9 mouse cellular contexts compared by ENCODE assay signal in the genomic region with DNA sequence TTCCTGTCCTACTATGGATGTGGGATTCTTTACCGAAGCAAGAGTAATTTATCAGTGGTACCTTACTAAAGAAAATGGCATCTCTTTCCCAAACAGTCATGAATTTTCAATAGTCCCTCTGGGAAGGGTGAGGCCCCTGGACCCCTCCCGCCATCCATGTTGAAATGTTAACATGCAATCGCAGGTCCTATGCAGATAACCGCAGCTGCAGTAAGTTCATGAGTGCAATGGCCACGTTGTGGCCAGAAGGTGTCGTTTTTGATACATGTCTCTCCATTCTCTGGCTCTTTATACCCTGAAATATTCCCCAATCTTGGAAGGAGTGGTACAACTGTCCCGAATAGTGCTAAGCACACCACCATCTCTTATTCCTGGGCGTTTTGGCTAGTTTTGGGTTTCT. TPM values are rescaled to one million over a fixed set of nuclear protein-coding genes. Genes with fewer than 3 reads are reported as not detected.
DNase-seq lines count a peak whose midpoint lies in the region; ATAC-seq and TF ChIP-seq lines count a peak whose summit lies in the region.
"Had no signal": no experiment of that assay in that cellular context is flagged by ENCODE, and none has a peak within 500 bp of the region (broad histone marks: within the 10 kb centered on the region; RNA-seq: fewer than 3 reads in every experiment).

No protein-coding gene starts in this region.

- peak; percentile 23 for TF ChIP-seq CTCF in left cerebral cortex, adult 2 months (IDR thresholded peaks at IDR 0.05)

- H3K9me3 ChIP-seq in hindbrain, embryonic 16.5 days (ENCODE audit: control insufficient read depth, low read length): no peaks in the 10 kb centered on the region
- H3K9me3 ChIP-seq in midbrain, embryonic 12.5 days: no peaks in the 10 kb centered on the region

- no peaks in the 10 kb centered on the region for H3K27me3 ChIP-seq in hindbrain, embryonic 16.5 days (replicated peaks; ENCODE audit: control insufficient read depth, insufficient read depth, low read length)
- H3K27me3 ChIP-seq in midbrain, embryonic 12.5 days: no peaks in the 10 kb centered on the region

- ATAC-seq in hindbrain, embryonic 16.5 days: no peak
- no peak for ATAC-seq in midbrain, embryonic 12.5 days (ENCODE audit: low FRiP score, low read depth)

- peaks cover 11% of the 10 kb centered on the region for H3K36me3 ChIP-seq in hindbrain, embryonic 16.5 days (ENCODE audit: control insufficient read depth, insufficient read depth, low read length)
- H3K36me3 ChIP-seq in midbrain, embryonic 12.5 days: peaks cover 20% of the 10 kb centered on the region

- 60% methylated on average over 8 of the region's 8 CpGs for WGBS in hindbrain, embryonic 16.5 days
- WGBS in midbrain, embryonic 12.5 days: 60% methylated on average over 8 of the region's 8 CpGs

- peak overlapping the region; percentile 100 for H3K27ac ChIP-seq in left cerebral cortex, adult 2 months
- H3K27ac ChIP-seq in hindbrain, embryonic 16.5 days (ENCODE audit: low read depth, low read length): no peak overlapping the region
- no peak overlapping the region for H3K27ac ChIP-seq in midbrain, embryonic 12.5 days (replicated peaks)

- peaks cover 10% of the 10 kb centered on the region for H3K4me1 ChIP-seq in hindbrain, embryonic 16.5 days (ENCODE audit: control insufficient read depth, insufficient read depth, low read depth, low read length)
- H3K4me1 ChIP-seq in midbrain, embryonic 12.5 days: peaks cover 23% of the 10 kb centered on the region

- no peak overlapping the region; the same call in 1 of the 2 replicates for H3K9ac ChIP-seq in hindbrain, embryonic 16.5 days (ENCODE audit: low read depth, low read length)
- H3K9ac ChIP-seq in midbrain, embryonic 12.5 days (replicated peaks): peak overlapping the region; percentile 88; the same call in 1 of the 2 replicates

- peak overlapping the region; percentile 52 for H3K4me2 ChIP-seq in hindbrain, embryonic 16.5 days (ENCODE audit: low read length)
- peak overlapping the region; percentile 66 for H3K4me2 ChIP-seq in midbrain, embryonic 12.5 days (replicated peaks)

- intact Hi-C loops in left cerebral cortex, adult 2 months (cut with DNase I): loop anchor here (2.0 to 5.0 kb wide), 3 partner anchors 152 to 452 kb away; no protein-coding TSS in a partner anchor
- intact Hi-C loops in left cerebral cortex, postnatal 4 days (cut with DNase I): loop anchor here (10.0 kb wide), 2 partner anchors 210 to 450 kb away; no protein-coding TSS in a partner anchor

- peak overlapping the region; percentile 81 for H3K4me3 ChIP-seq in left cerebral cortex, adult 2 months
- peak overlapping the region; percentile 77 for H3K4me3 ChIP-seq in hindbrain, embryonic 16.5 days (ENCODE audit: low read length)
- peak overlapping the region; percentile 65 for H3K4me3 ChIP-seq in midbrain, embryonic 12.5 days

- no peak for DNase-seq in left cerebral cortex, adult 2 months (ENCODE audit: extremely low spot score in 1 of 2, low spot score in 2 of 2)
- DNase-seq in left cerebral cortex, postnatal 4 days: no peak
- peak; percentile 34 for DNase-seq in embryo, embryonic 10 days (ENCODE audit: low spot score)
- no peak for DNase-seq in urinary bladder, postnatal 36 days (ENCODE audit: low spot score in 2 of 2)
- no peak for DNase-seq in cerebellum, postnatal 14 days
- no peak for DNase-seq in natural killer cell, adult 2 months (ENCODE audit: low spot score in 2 of 2)

RNA-seq across cellular contexts. Expression of a gene that starts 0.8 kb away (rescaled TPM):
- 10 to 100 TPM; 43.7 to 47.0 TPM for total RNA-seq in left cerebral cortex, adult 2 months (2021)
- total RNA-seq in left cerebral cortex, postnatal 4 days (2021): 10 to 100 TPM; 74.0 to 74.6 TPM
- polyA plus RNA-seq in hindbrain, embryonic 16.5 days (2015; fragmentation: Nextera tagmentation; extraction: Ambion mirVana): 82.9 and 83.3 TPM in 2 replicates
- 147 and 162 TPM in 2 replicates for polyA plus RNA-seq in midbrain, embryonic 12.5 days (2016; fragmentation: Nextera tagmentation; extraction: Ambion mirVana)

RNA-seq across cellular contexts. Expression of a gene that starts 13.4 kb away (rescaled TPM):
- total RNA-seq in left cerebral cortex, adult 2 months (2021): not detected
- not detected for total RNA-seq in left cerebral cortex, postnatal 4 days (2021)
- polyA plus RNA-seq in hindbrain, embryonic 16.5 days (2015; fragmentation: Nextera tagmentation; extraction: Ambion mirVana): not detected in 2 replicates
- not detected in 2 replicates for polyA plus RNA-seq in midbrain, embryonic 12.5 days (2016; fragmentation: Nextera tagmentation; extraction: Ambion mirVana)
- polyA plus RNA-seq: cerebellum, adult 2 months had no signal

RNA-seq across cellular contexts. Expression of a gene that starts 57.0 kb away (rescaled TPM):
- 10 to 100 TPM; 11.1 to 14.4 TPM for total RNA-seq in left cerebral cortex, adult 2 months (2021)
- 10 to 100 TPM in 1 of 2 experiments, 1 to 10 TPM in 1; 8.6 to 11.3 TPM for total RNA-seq in left cerebral cortex, postnatal 4 days (2021)
- 21.3 and 26.0 TPM in 2 replicates for polyA plus RNA-seq in hindbrain, embryonic 16.5 days (2015; fragmentation: Nextera tagmentation; extraction: Ambion mirVana)
- 15.6 and 18.9 TPM in 2 replicates for polyA plus RNA-seq in midbrain, embryonic 12.5 days (2016; fragmentation: Nextera tagmentation; extraction: Ambion mirVana)
